Mouse (Mus musculus): Measurements from ENCODE around the gene Fut8. TPM values are rescaled to one million over a fixed set of nuclear protein-coding genes. Genes with fewer than 3 reads are reported as not detected.

The Fut8 gene
- polyA plus RNA-seq, 1 experiment from 2014 or later: 13.8 TPM

DNA sequence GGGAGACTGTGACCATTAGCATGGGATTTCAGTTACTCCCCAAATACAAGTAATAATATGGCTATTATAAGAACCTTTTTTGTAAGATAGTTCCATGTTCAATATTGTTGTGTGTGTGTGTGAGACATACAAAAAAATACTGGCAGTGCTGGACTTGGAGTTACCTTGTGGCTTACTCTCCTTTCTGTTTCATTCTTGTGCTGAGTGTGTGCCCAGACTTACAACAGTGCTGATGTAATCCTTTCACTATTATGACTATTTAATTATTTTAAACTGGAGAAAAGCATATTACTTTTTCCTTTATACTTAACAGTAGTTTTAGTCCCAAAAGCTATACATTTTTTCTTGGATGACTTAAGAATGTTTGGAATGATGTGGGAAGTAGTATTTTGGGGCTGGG is 75.6 kb downstream of the Fut8 start:
- H3K9ac ChIP-seq: no peak overlapping the region
- no peaks in the 10 kb centered on the region for H3K9me3 ChIP-seq (replicated peaks)
- no peak overlapping the region for H3K4me3 ChIP-seq (replicated peaks)
- H3K27ac ChIP-seq: no peak overlapping the region
- no peaks in the 10 kb centered on the region for H3K27me3 ChIP-seq
- DNase-seq: no peak
- H3K4me1 ChIP-seq (replicated peaks): no peaks in the 10 kb centered on the region
- H3K36me3 ChIP-seq: no peaks in the 10 kb centered on the region
- no peak for ATAC-seq (ENCODE audit: low read depth)
- H3K4me2 ChIP-seq: no peak overlapping the region

DNA sequence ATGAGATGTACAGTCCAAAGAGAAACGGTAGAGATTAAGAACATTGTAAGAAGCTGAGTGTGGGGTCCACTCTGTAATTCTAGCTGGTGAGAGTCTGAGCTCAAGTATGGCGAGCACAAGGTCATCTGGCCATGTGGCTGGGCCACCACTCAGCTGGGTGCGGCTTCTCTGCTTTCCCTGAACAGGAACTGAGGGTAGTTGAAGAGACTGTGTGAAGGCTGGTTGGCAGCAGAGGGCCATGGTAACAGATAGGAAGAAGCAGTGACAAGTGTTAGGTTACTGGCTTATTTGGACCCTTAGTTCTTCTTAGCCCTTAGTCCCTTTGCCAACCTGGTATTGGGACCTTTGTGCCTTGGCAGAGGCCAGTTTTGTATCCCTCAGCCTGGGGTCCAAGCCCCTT is 86.2 kb downstream of the Fut8 start:
- no peaks in the 10 kb centered on the region for H3K27me3 ChIP-seq
- H3K9ac ChIP-seq: no peak overlapping the region
- no peak overlapping the region for H3K4me3 ChIP-seq (replicated peaks)
- H3K27ac ChIP-seq: no peak overlapping the region
- no peak overlapping the region for H3K4me2 ChIP-seq
- H3K9me3 ChIP-seq (replicated peaks): no peaks in the 10 kb centered on the region
- H3K36me3 ChIP-seq: no peaks in the 10 kb centered on the region
- H3K4me1 ChIP-seq (replicated peaks): peaks cover 4% of the 10 kb centered on the region; the same call in 1 of the 2 replicates
- ATAC-seq (ENCODE audit: low read depth) (no peak), DNase-seq (no peak)
- 40% methylated on average over 3 of the region's 3 CpGs for WGBS (ENCODE audit: insufficient replicate concordance)

DNA sequence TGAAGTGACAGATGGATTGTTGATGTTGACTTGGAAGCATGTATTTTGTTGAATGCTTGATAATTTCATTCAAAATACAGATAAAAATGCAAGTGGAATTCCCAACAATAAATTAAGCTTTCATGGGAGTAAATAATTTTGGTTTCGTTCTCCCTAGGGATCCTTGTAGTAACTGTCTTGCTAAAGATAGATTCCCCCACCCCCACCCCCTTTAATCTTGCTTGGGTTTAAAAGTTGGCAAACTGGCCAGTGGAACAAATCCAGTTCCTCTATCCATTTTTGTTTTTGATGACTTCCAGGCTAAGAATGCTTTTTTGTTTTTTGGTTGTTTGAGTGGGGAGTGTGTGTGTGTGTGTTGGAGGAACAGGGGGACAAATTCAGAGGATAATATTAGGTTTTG is 108.6 kb downstream of the Fut8 start:
- WGBS (ENCODE audit: insufficient replicate concordance): 82% methylated on average over 1 of the region's 1 CpGs
- no peak overlapping the region for H3K27ac ChIP-seq
- H3K27me3 ChIP-seq: no peaks in the 10 kb centered on the region

DNA sequence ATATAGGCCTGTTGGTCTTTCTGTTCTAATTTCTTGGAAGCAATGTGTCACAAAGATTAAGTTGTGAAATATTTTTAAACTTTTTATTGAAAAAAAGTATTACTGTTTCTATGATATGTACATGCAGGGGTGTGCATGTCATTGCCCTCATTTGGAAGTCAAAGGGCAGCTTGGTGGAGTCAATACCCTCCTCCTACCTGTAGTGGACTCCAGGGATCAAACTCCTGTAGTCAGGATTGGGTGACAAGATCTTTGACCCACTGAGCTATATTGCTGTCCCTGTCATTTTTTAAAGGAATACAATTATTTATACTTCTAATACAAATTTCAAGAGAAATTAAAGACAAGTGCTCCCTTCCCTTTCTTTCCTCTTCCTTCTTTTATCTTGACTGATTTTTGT is 111.6 kb downstream of the Fut8 start:
- no peaks in the 10 kb centered on the region for H3K27me3 ChIP-seq
- no peak overlapping the region for H3K4me3 ChIP-seq (replicated peaks)
- H3K4me2 ChIP-seq: no peak overlapping the region
- ATAC-seq (ENCODE audit: low read depth) (no peak), DNase-seq (no peak)
- no peaks in the 10 kb centered on the region for H3K4me1 ChIP-seq (replicated peaks)
- no peaks in the 10 kb centered on the region for H3K36me3 ChIP-seq
- no peak overlapping the region for H3K27ac ChIP-seq
- no peaks in the 10 kb centered on the region for H3K9me3 ChIP-seq (replicated peaks)
- no peak overlapping the region for H3K9ac ChIP-seq

More for the DNA sequence above, 108.6 kb downstream of the Fut8 start:
- no peak for DNase-seq
- no peaks in the 10 kb centered on the region for H3K36me3 ChIP-seq
- H3K4me1 ChIP-seq (replicated peaks): no peaks in the 10 kb centered on the region
- H3K4me3 ChIP-seq (replicated peaks): no peak overlapping the region
- H3K4me2 ChIP-seq: no peak overlapping the region
- no peak overlapping the region for H3K9ac ChIP-seq
- no peaks in the 10 kb centered on the region for H3K9me3 ChIP-seq (replicated peaks)
- ATAC-seq (ENCODE audit: low read depth): no peak

DNA sequence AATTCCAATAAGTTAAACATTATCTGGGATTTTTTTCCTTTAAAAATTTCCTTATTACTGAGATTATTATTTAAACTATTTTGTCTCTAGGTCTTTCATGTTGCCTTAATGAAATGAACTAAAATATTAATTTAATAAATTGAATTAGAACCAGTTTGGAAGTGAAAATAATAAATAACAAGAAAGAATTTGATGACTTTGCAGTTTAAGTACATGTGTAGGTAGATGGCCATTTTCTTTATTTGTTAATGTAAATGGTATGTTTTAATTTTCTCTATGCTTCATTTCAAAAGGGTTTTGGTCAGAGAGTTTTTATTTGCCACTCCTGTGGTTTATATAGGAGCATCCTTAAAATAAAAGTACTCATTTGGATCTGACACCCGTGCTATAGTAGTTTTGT is 177.8 kb downstream of the Fut8 start:
- no peaks in the 10 kb centered on the region for H3K27me3 ChIP-seq
- no peaks in the 10 kb centered on the region for H3K4me1 ChIP-seq (replicated peaks)
- no peaks in the 10 kb centered on the region for H3K36me3 ChIP-seq
- H3K9me3 ChIP-seq (replicated peaks): no peaks in the 10 kb centered on the region
- ATAC-seq (ENCODE audit: low read depth) (no peak), DNase-seq (no peak)
- no peak overlapping the region for H3K4me3 ChIP-seq (replicated peaks)
- no peak overlapping the region for H3K4me2 ChIP-seq
- 80% methylated on average over 1 of the region's 1 CpGs for WGBS (ENCODE audit: insufficient replicate concordance)
- no peak overlapping the region for H3K9ac ChIP-seq
- no peak overlapping the region for H3K27ac ChIP-seq

DNA sequence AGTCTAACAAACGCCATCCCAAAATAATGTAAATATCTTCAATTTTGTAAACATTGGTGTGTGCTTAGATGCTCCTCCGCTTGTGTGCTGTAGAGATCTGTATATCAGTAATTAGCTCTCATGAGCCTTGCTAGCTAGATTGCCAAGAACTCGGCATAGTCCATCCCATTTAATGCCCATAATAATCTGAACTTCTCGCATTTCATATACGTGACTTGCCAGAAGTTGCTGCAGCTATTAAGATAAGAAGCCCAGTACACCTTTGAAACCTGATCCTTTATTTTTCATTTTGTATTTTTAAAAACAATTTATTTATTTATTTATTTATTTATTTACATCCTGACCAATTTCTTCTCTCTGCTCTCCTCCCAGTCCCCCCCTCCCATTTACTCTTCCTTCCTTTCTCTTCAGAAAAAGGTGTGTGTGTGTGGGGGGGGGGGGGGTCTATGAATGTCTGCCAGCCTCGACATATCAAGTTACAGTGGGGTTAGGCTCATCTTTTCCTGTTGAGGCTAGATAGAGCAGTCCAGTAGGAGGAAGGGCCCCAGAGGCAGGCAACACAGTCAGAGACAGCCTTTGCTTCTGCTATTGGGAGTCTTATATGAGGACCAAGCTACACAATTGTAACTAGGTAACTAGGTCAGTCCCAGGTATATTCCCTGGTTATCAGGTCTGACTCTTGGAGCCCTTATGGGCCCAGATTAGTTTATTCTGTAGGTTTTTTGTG is 183.9 kb downstream of the Fut8 start:
- DNase-seq (no peak), ATAC-seq (ENCODE audit: low read depth) (no peak)
- H3K4me1 ChIP-seq (replicated peaks): no peaks in the 10 kb centered on the region
- H3K4me3 ChIP-seq (replicated peaks): no peak overlapping the region
- H3K4me2 ChIP-seq: no peak overlapping the region
- no peak overlapping the region for H3K27ac ChIP-seq
- H3K9ac ChIP-seq: no peak overlapping the region
- H3K9me3 ChIP-seq (replicated peaks): no peaks in the 10 kb centered on the region
- no peaks in the 10 kb centered on the region for H3K36me3 ChIP-seq
- no peaks in the 10 kb centered on the region for H3K27me3 ChIP-seq
- 69% methylated on average over 6 of the region's 6 CpGs for WGBS (ENCODE audit: insufficient replicate concordance)

DNA sequence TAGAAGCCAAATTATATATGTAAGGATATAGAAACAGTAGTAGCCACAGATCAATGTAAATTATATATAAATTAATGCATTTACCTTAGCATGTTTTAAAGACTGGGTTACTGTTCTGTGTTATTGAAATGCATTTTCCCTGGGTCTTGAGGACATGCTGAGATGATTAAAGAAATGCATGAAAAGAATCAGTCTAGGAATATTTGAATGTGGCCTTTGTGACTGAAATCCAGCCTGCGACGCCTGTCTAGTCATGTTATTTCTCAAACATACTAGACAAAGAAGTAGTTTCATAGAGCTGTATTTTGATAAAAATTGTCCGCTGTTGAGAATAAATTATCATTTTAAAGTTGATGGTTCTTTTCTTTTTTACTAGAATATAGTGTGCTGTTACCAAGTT is 188.2 kb downstream of the Fut8 start:
- Histone ChIP-seq H3K4me1 (replicated peaks) (no peaks in the 10 kb centered on the region), H3K9ac (no peak overlapping the region), H3K36me3 (no peaks in the 10 kb centered on the region), H3K4me2 (no peak overlapping the region), H3K27me3 (no peaks in the 10 kb centered on the region), H3K4me3 (replicated peaks) (no peak overlapping the region), H3K27ac (no peak overlapping the region), H3K9me3 (replicated peaks) (no peaks in the 10 kb centered on the region)
- ATAC-seq (ENCODE audit: low read depth): no peak
- WGBS (ENCODE audit: insufficient replicate concordance): 82% methylated on average over 3 of the region's 3 CpGs
- no peak for DNase-seq

DNA sequence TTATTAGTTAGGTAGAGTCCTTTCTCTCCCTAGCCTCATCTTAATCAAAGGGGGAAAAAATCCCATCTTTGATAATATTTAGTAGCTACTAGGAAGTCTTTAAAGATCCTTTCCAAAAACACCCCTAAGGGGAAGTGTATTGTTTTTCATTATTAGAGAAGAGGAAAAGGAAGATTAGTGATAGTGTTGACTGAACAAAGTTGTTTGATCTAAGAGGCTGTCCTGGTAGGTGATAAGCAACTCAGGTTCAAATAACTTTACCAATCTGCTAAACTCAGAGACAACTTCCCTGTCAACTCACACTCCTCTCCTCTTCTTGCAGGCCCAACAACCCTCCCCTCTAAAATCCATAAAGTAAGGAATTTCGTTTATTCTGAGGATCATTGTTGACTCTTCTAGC is 190.2 kb downstream of the Fut8 start:
- Histone ChIP-seq H3K4me2 (no peak overlapping the region), H3K36me3 (no peaks in the 10 kb centered on the region), H3K9me3 (replicated peaks) (no peaks in the 10 kb centered on the region), H3K9ac (no peak overlapping the region), H3K27ac (no peak overlapping the region), H3K27me3 (no peaks in the 10 kb centered on the region), H3K4me3 (replicated peaks) (no peak overlapping the region), H3K4me1 (replicated peaks) (no peaks in the 10 kb centered on the region)
- no peak for ATAC-seq (ENCODE audit: low read depth)
- 54% methylated on average over 1 of the region's 1 CpGs for WGBS (ENCODE audit: insufficient replicate concordance)
- DNase-seq: no peak

DNA sequence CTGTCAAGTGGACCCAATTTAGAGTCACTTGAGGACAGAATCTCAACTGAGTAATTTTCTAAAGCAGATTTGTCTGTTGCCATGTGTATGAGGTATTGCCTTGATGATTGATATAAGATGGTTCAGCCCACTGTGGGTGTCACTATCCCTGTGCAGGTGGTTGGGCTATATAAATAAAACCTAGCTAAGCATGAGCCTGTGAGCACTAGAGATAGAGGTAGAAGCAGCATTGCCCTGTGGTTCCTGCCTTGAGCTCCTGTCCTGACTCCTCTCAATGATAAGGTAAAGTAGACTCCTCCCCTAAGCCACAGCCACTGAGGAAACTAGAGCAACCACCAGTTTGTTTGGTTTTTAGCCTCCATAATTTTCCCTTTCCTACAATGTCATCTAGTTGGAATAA is 191.5 kb downstream of the Fut8 start:
- Histone ChIP-seq H3K27ac (no peak overlapping the region), H3K4me2 (no peak overlapping the region), H3K36me3 (no peaks in the 10 kb centered on the region), H3K27me3 (no peaks in the 10 kb centered on the region), H3K4me3 (replicated peaks) (no peak overlapping the region), H3K4me1 (replicated peaks) (no peaks in the 10 kb centered on the region), H3K9ac (no peak overlapping the region), H3K9me3 (replicated peaks) (no peaks in the 10 kb centered on the region)
- no peak for DNase-seq
- no peak for ATAC-seq (ENCODE audit: low read depth)

DNA sequence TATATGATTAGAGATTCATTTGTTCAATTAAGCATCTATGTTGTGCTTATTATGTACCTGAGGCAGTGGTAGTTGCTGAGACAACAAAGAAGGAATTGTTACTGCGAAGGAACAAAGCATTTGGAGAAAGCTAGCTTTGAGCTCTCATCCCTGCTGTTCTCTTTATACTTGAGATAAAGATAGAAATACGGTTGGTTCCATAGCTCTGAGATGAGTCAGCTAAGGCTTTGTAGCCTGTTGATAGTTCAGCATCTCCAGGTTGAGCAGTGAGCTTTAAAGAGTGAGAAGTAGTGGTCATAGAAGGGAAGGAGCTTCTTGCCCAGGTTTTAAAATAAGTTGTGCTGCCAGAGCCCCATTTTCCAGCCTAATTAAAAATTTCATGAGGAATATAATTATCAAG is 198.8 kb downstream of the Fut8 start:
- no peaks in the 10 kb centered on the region for H3K36me3 ChIP-seq
- no peak overlapping the region for H3K27ac ChIP-seq
- ATAC-seq (ENCODE audit: low read depth) (no peak), DNase-seq (no peak)
- no peak overlapping the region for H3K4me2 ChIP-seq
- no peaks in the 10 kb centered on the region for H3K27me3 ChIP-seq
- H3K4me3 ChIP-seq (replicated peaks): no peak overlapping the region
- 56% methylated on average over 2 of the region's 2 CpGs for WGBS (ENCODE audit: insufficient replicate concordance)
- H3K4me1 ChIP-seq (replicated peaks): no peaks in the 10 kb centered on the region
- no peaks in the 10 kb centered on the region for H3K9me3 ChIP-seq (replicated peaks)
- H3K9ac ChIP-seq: no peak overlapping the region

DNA sequence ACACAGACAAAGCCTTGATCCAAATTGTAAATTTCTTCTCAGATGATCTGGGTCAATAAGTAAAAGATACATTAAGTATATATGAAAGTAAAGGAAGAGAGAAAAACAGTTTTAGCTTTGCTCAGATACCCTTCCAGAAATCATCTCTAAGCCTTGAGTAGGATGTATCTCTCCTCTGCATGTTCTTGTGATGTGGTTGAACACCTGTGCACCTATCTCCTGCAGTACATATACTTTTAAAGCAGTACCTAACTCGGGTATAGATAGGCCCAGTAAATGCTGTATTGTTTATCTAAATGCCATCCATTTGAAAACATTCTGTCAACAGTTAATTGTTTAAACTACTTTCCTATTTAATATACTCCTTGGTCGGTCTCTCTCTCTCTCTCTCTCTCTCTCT is 212.9 kb downstream of the Fut8 start:
- 61% methylated on average over 2 of the region's 2 CpGs for WGBS (ENCODE audit: insufficient replicate concordance)
- Histone ChIP-seq H3K9ac (no peak overlapping the region), H3K27me3 (no peaks in the 10 kb centered on the region), H3K9me3 (replicated peaks) (no peaks in the 10 kb centered on the region), H3K36me3 (no peaks in the 10 kb centered on the region; the same call in 1 of the 2 replicates), H3K4me1 (replicated peaks) (no peaks in the 10 kb centered on the region), H3K27ac (no peak overlapping the region), H3K4me2 (no peak overlapping the region), H3K4me3 (replicated peaks) (no peak overlapping the region)
- no peak for DNase-seq
- no peak for ATAC-seq (ENCODE audit: low read depth)

DNA sequence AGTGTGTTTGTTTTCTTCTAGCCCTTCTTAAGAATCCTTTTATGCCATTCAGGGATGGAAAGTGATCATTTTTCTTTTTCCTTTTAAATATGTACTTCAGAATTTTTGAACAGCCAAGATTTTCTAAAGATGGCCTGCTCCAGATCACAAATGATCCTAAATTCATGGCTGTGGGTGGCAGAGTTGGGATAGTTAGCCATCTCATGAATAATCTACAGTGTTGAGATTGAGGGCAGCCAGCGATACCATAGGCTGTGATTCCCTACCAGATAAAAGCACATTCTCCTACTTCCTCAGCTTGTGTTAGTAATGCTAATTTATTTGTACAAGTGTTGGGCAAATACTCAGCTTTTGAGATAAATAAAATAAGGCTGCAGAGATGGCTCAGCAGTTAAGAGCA is 228.3 kb downstream of the Fut8 start:
- Histone ChIP-seq H3K36me3 (no peaks in the 10 kb centered on the region), H3K4me2 (no peak overlapping the region)
- WGBS (ENCODE audit: insufficient replicate concordance): 75% methylated on average over 1 of the region's 1 CpGs

More for the DNA sequence above, 228.3 kb downstream of the Fut8 start:
- H3K27me3 ChIP-seq: no peaks in the 10 kb centered on the region
- no peaks in the 10 kb centered on the region for H3K4me1 ChIP-seq (replicated peaks)
- H3K9me3 ChIP-seq (replicated peaks): no peaks in the 10 kb centered on the region
- no peak overlapping the region for H3K4me3 ChIP-seq (replicated peaks)
- no peak for ATAC-seq (ENCODE audit: low read depth)
- no peak overlapping the region for H3K27ac ChIP-seq
- no peak overlapping the region for H3K9ac ChIP-seq
- no peak for DNase-seq

Measured in liver, embryonic 13.5 days (tissue).